In the genomic region with DNA sequence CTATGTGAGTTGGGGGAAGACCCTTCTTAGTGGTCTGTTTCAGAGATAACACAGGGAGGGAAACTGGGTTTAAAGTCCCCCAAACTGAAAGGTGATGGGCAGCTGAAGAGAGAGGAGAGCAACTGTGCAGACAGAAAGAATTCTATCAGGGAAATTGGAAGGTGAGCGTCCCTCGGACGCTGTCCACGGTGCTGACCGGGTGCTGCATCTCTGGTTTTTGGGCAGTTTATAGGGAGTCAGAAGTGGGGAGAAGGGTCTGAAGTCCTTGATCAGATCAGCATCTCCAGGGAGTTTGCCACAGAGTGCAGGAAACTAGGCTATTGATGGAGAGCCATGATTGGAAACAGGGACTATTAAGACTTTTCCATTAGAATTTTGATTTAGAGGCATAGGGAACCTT, we compare ENCODE assay signal across 12 mouse cellular contexts. TPM values are rescaled to one million over a fixed set of nuclear protein-coding genes. Genes with fewer than 3 reads are reported as not detected.
DNase-seq lines count a peak whose midpoint lies in the region.
"Had no signal": no experiment of that assay in that cellular context is flagged by ENCODE, and none has a peak within 500 bp of the region (broad histone marks: within the 10 kb centered on the region; RNA-seq: fewer than 3 reads in every experiment).

No protein-coding gene starts in this region.

- H3K9me3 ChIP-seq in heart, embryonic 10.5 days, result no peaks in the 10 kb centered on the region

- H3K36me3 ChIP-seq in heart, embryonic 10.5 days, result no peaks in the 10 kb centered on the region
- H3K36me3 ChIP-seq in splenic B cell, adult 2 months (ENCODE audit: control insufficient read depth, insufficient read depth, low read length, poor library complexity, severe bottlenecking), result no peaks in the 10 kb centered on the region

- H3K4me1 ChIP-seq in heart, embryonic 10.5 days, result no peaks in the 10 kb centered on the region

- peak; percentile 77 for DNase-seq in heart, embryonic 10.5 days (ENCODE audit: low spot score)
- DNase-seq in heart, adult 8-10 months (ENCODE audit: low spot score), result no peak
- peak; percentile 21 for DNase-seq in ovary, postnatal 14 days (ENCODE audit: low spot score)
- no peak for DNase-seq in ovary, postnatal 10 days (ENCODE audit: low spot score)
- peak; percentile 73 for DNase-seq in embryo, embryonic 10 days (ENCODE audit: low spot score)
- DNase-seq in splenic B cell, adult 2 months (ENCODE audit: low read depth, low spot score), result peak; percentile 14
- DNase-seq in left cerebral cortex, postnatal 10 days (ENCODE audit: extremely low spot score in 1 of 2, low spot score in 2 of 2), result no peak
- DNase-seq in frontal cortex, postnatal 36 days (ENCODE audit: low spot score in 2 of 2), result no peak

- no peak overlapping the region for H3K27ac ChIP-seq in heart, embryonic 10.5 days

- no peaks in the 10 kb centered on the region for H3K27me3 ChIP-seq in heart, embryonic 10.5 days (ENCODE audit: insufficient read depth, poor library complexity, severe bottlenecking)
- no peaks in the 10 kb centered on the region for H3K27me3 ChIP-seq in splenic B cell, adult 2 months (ENCODE audit: control insufficient read depth, insufficient read depth, low read length, poor library complexity, severe bottlenecking)

- intact Hi-C loops in left cerebral cortex, postnatal 10 days (cut with DNase I), result loop anchor here (5.0 kb wide), 1 partner anchor 77 kb away; no protein-coding TSS in a partner anchor

- 3% methylated on average over 5 of the region's 5 CpGs for whole genome bisulfite sequencing in heart, embryonic 10.5 days

- H3K4me3 ChIP-seq in heart, embryonic 10.5 days, result no peak overlapping the region

RNA-seq across cellular contexts. Expression of gene Nms, which starts 0.7 kb away (rescaled TPM):
- polyA plus RNA-seq in heart, embryonic 10.5 days (2016; fragmentation: Nextera tagmentation; extraction: Ambion mirVana), result not detected in 2 replicates
- total RNA-seq in heart, adult 8-10 months (2022), result not detected
- not detected for total RNA-seq in left cerebral cortex, postnatal 10 days (2021)
- total RNA-seq: left cerebral cortex, adult 18-20 months; monocyte, adult 5-6 weeks had no signal
- polyA plus RNA-seq: cortical plate, adult 2 months; heart, embryonic 14.5 days had no signal

RNA-seq across cellular contexts. Expression of gene Chst10, which starts 41.6 kb away (rescaled TPM):
- polyA plus RNA-seq in heart, embryonic 10.5 days (2016; fragmentation: Nextera tagmentation; extraction: Ambion mirVana), result 4.5 and 6.4 TPM in 2 replicates
- under 1 TPM; 0.16 to 0.72 (median 0.33) TPM for total RNA-seq in heart, adult 8-10 months (2022)
- total RNA-seq in left cerebral cortex, postnatal 10 days (2021), result 10 to 100 TPM; 55.7 to 63.2 TPM

RNA-seq across cellular contexts. Expression of gene Pdcl3, which starts 45.8 kb away (rescaled TPM):
- polyA plus RNA-seq in heart, embryonic 10.5 days (2016; fragmentation: Nextera tagmentation; extraction: Ambion mirVana), result 161 and 170 TPM in 2 replicates
- total RNA-seq in heart, adult 8-10 months (2022), result 10 to 100 TPM; 68.3 to 84.4 (median 74.0) TPM
- 10 to 100 TPM; 40.6 to 42.0 TPM for total RNA-seq in left cerebral cortex, postnatal 10 days (2021)

Comparison
In these comparisons a context has a peak if more than half of its experiments do, and no peak if none do; other contexts are left out.
1. DNase-seq: peak in heart, embryonic 10.5 days (single experiment), ovary, postnatal 14 days (single experiment), embryo, embryonic 10 days (single experiment) and splenic B cell, adult 2 months (single experiment); none in heart, adult 8-10 months (single experiment), ovary, postnatal 10 days (single experiment), left cerebral cortex, postnatal 10 days (0 of 2) and frontal cortex, postnatal 36 days (0 of 2).
2. RNA of gene Chst10, which starts 41.6 kb away (total RNA-seq): 55.7 to 63.2 TPM in left cerebral cortex, postnatal 10 days; 0.16 to 0.72 TPM in heart, adult 8-10 months; every median in the first group is over 10 times any median in the second.